Mouse (Mus musculus) embryonic facial prominence, embryonic 14.5 days (tissue): ENCODE measurements around the gene Lrrc4c. TPM values are rescaled to one million over a fixed set of nuclear protein-coding genes. Genes with fewer than 3 reads are reported as not detected.

Experiments
- ATAC-seq: fragments of 200-750 bp; cut with Nextera tagmentation; 2 replicates; pipeline ENCODE4 v1.8.0; 2017; ENCODE audit warnings: low read depth, moderate number of reproducible peaks, moderate TSS enrichment
- DNase-seq: peaks from one replicate; pipeline ENCODE4 v3.0.0-alpha.2; 2015; ENCODE audit warnings: low spot score
- H3K27ac ChIP-seq: fragments of 300-500 bp; sonication (generic); replicated peaks from 2 replicates; pipeline ENCODE4 v1.5.1; 2014; ENCODE audit warnings: low read depth, mild to moderate bottlenecking, low read length, moderate library complexity
- H3K27me3 ChIP-seq: fragments of 300-500 bp; sonication (generic); replicated peaks from 2 replicates; pipeline ENCODE4 v1.6.1; 2014; ENCODE audit warnings: low read length; ENCODE audit not compliant: control insufficient read depth, insufficient read depth
- H3K36me3 ChIP-seq: fragments of 300-500 bp; sonication (generic); 2 replicates; pipeline ENCODE4 v1.6.1; 2014; ENCODE audit warnings: low read length, mixed read lengths; ENCODE audit not compliant: control insufficient read depth, insufficient read depth
- H3K4me1 ChIP-seq: fragments of 300-500 bp; sonication (generic); 2 replicates; pipeline ENCODE4 v1.6.1; 2014; ENCODE audit warnings: antibody characterized with exemption, low read length; ENCODE audit not compliant: control insufficient read depth, insufficient read depth
- H3K4me2 ChIP-seq: fragments of 300-500 bp; sonication (generic); 2 replicates; pipeline ENCODE4 v1.6.1; 2014; ENCODE audit warnings: low read depth, mild to moderate bottlenecking, low read length, moderate library complexity, mixed read lengths
- H3K4me3 ChIP-seq: fragments of 300-500 bp; sonication (generic); 2 replicates; pipeline ENCODE4 v1.5.1; 2014; ENCODE audit warnings: low read depth, mild to moderate bottlenecking, low read length
- H3K9ac ChIP-seq: fragments of 300-500 bp; sonication (generic); 2 replicates; pipeline ENCODE4 v1.6.1; 2014; ENCODE audit warnings: low read depth, mild to moderate bottlenecking, low read length, moderate library complexity, mixed read lengths
- H3K9me3 ChIP-seq: fragments of 300-500 bp; sonication (generic); 2 replicates; pipeline ENCODE4 v1.6.1; 2016; ENCODE audit warnings: low read length; ENCODE audit not compliant: control insufficient read depth
- WGBS: fragments of 180-500 bp; shearing (Covaris S2); extraction: QIAGEN DNeasy Blood & Tissue Kit; methylation state at CpG from one replicate; pipeline ENCODE4 v1.1.7; 2014; 5-methylcytosine and 5-hydroxymethylcytosine counted together
- polyA plus RNA-seq: library from polyadenylated mRNA; unstranded; fragments of >200 nt; fragmentation: Nextera tagmentation; extraction: Ambion mirVana; gene quantifications from 2 replicates; pipeline ENCODE4 v1.2.1, GENCODE M21; 2014

The Lrrc4c gene
- polyA plus RNA-seq, 1 experiment from 2014 or later = 1.9 TPM

DNA sequence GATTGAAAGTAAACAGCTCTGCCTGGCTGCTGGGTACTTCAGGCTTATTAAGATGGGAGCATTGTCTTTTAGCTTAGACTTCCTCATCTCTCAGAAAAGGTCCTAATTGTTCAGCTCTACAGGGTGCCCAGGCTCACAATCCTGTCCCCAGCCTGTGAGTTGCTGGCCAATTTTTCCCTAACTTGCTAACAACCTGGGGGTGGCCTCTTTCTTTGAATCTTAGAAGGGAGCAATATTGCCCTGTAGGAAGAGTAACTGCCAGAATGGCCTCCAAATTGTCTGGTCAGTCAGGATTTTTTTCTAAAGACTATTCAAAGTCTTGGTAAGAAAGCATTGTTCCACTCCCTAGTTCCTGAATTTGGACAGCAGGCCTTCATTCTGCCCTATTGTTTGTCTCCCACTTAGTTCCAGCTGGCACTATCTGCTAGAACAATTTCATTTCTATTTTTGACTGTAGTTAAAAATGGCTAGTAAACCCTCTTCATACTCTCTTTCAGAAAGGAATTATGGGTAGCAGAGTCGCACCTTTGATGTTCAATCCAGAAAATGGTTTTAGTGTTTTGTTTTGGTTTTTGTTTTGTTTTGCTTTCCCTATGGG lies 262.3 kb downstream of the Lrrc4c start:
- Histone ChIP-seq H3K4me1 (no peaks in the 10 kb centered on the region), H3K9ac (no peak overlapping the region), H3K4me2 (no peak overlapping the region), H3K4me3 (no peak overlapping the region), H3K36me3 (no peaks in the 10 kb centered on the region), H3K27me3 (no peaks in the 10 kb centered on the region), H3K9me3 (no peaks in the 10 kb centered on the region), H3K27ac (no peak overlapping the region)
- ATAC-seq = no peak
- peak; percentile 11 for DNase-seq
- 93% methylated on average over 1 of the region's 1 CpGs for WGBS

GRCm38 (mm10) chr2:96585665-96586064 lies 267.7 kb downstream of the Lrrc4c start:
- H3K4me2 ChIP-seq = no peak overlapping the region
- no peak overlapping the region for H3K9ac ChIP-seq
- H3K4me3 ChIP-seq = no peak overlapping the region
- no peak overlapping the region for H3K27ac ChIP-seq
- no peaks in the 10 kb centered on the region for H3K27me3 ChIP-seq
- ATAC-seq (peak; percentile 72; the same call in 1 of the 2 replicates), DNase-seq (peak; percentile 85)
- no peaks in the 10 kb centered on the region for H3K9me3 ChIP-seq
- 13% methylated on average over 4 of the region's 4 CpGs for WGBS
- no peaks in the 10 kb centered on the region for H3K36me3 ChIP-seq
- H3K4me1 ChIP-seq = no peaks in the 10 kb centered on the region

- no peak for DNase-seq
- Histone ChIP-seq H3K4me1 (no peaks in the 10 kb centered on the region), H3K9ac (no peak overlapping the region), H3K27ac (no peak overlapping the region), H3K36me3 (no peaks in the 10 kb centered on the region), H3K27me3 (no peaks in the 10 kb centered on the region), H3K9me3 (no peaks in the 10 kb centered on the region), H3K4me3 (no peak overlapping the region), H3K4me2 (no peak overlapping the region)
- ATAC-seq = no peak
- 83% methylated on average over 3 of the region's 3 CpGs for WGBS
These were observed 286.8 kb downstream of the Lrrc4c start for GRCm38 (mm10) chr2:96604801-96605200.

DNA sequence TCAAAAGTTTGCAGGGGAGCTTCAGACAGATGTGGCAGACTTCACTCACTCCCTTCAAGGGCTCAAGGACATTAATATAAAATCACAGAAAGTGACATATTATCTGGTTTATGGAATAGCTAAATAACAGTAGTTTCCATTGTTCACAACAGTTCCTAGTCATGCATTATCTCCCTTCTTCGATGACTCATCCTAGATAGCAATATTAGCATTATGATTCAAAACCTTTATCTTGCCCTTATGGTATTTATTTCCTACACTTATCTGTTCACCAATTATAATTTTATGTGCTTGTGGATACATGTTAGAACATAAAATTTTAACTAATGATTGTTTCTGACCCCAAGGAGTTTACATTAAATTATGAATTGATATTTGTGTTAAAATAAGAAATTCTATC lies 296.2 kb downstream of the Lrrc4c start:
- no peak overlapping the region for H3K27ac ChIP-seq
- WGBS = 79% methylated on average over 1 of the region's 1 CpGs

GRCm38 (mm10) chr2:96618691-96619205 lies 300.8 kb downstream of the Lrrc4c start:
- H3K4me1 ChIP-seq = no peaks in the 10 kb centered on the region
- no peak overlapping the region for H3K9ac ChIP-seq
- no peaks in the 10 kb centered on the region for H3K36me3 ChIP-seq
- DNase-seq (no peak), ATAC-seq (no peak)
- H3K4me2 ChIP-seq = no peak overlapping the region
- H3K27ac ChIP-seq = no peak overlapping the region
- 66% methylated on average over 6 of the region's 6 CpGs for WGBS
- H3K9me3 ChIP-seq = no peaks in the 10 kb centered on the region
- H3K27me3 ChIP-seq = no peaks in the 10 kb centered on the region
- H3K4me3 ChIP-seq = no peak overlapping the region

More for the DNA sequence above, 296.2 kb downstream of the Lrrc4c start:
- Histone ChIP-seq H3K4me3 (no peak overlapping the region), H3K4me1 (no peaks in the 10 kb centered on the region), H3K4me2 (no peak overlapping the region), H3K36me3 (no peaks in the 10 kb centered on the region), H3K9ac (no peak overlapping the region), H3K27me3 (no peaks in the 10 kb centered on the region), H3K9me3 (no peaks in the 10 kb centered on the region)
- no peak for DNase-seq
- no peak for ATAC-seq

DNA sequence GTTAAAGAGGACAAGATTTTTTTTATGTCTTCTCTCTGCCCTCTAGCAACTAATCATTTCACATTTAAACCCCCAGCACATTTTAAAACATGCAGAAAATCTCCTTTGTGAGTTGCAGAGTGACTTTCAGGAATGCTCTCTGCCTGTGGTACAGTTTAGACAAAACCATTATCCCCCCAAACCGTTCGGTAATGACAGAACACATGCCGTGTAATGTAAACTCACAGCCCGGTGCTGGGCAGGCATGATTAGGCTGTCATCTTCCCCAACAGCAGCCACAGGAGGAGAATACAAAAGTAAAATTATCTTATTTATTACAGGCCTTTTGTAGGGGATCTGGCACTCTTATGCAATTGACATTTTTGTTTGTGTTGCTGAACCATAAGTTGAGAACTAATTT lies 349.1 kb downstream of the Lrrc4c start:
- no peaks in the 10 kb centered on the region for H3K36me3 ChIP-seq
- H3K4me2 ChIP-seq = no peak overlapping the region
- 32% methylated on average over 4 of the region's 4 CpGs for WGBS
- H3K9me3 ChIP-seq = no peaks in the 10 kb centered on the region
- no peak overlapping the region for H3K27ac ChIP-seq
- no peaks in the 10 kb centered on the region for H3K4me1 ChIP-seq
- H3K27me3 ChIP-seq = no peaks in the 10 kb centered on the region
- H3K4me3 ChIP-seq = no peak overlapping the region
- no peak overlapping the region for H3K9ac ChIP-seq
- DNase-seq (no peak), ATAC-seq (no peak)

DNA sequence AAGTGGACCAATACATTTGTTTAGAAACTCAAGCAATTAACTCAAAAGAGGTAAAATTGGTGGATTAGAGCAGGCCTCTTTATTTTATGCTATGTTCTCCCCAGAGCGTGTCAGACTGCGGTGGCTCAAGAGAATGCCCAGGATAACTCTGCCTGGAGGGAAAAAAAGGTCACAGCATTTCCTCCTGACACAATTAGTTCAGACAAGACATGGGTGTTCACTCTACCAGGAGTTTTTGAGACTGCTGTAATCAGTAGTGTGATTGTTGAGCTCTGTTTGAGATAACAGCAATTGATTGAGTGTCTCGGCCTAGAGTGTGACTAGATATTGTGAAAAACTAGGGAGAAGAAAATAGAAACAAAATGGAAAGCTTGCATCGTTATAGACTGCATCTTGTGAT lies 363.8 kb downstream of the Lrrc4c start:
- 38% methylated on average over 4 of the region's 4 CpGs for WGBS
- no peaks in the 10 kb centered on the region for H3K36me3 ChIP-seq
- ATAC-seq = no peak
- H3K4me1 ChIP-seq = no peaks in the 10 kb centered on the region
- no peak overlapping the region for H3K27ac ChIP-seq
- no peak overlapping the region for H3K4me2 ChIP-seq
- H3K9me3 ChIP-seq = no peaks in the 10 kb centered on the region
- H3K27me3 ChIP-seq = no peaks in the 10 kb centered on the region
- DNase-seq = no peak
- H3K4me3 ChIP-seq = no peak overlapping the region
- H3K9ac ChIP-seq = no peak overlapping the region

GRCm38 (mm10) chr2:96685328-96685727 lies 367.4 kb downstream of the Lrrc4c start:
- no peak overlapping the region for H3K4me3 ChIP-seq
- no peak overlapping the region for H3K4me2 ChIP-seq
- H3K27ac ChIP-seq = no peak overlapping the region
- H3K9ac ChIP-seq = no peak overlapping the region
- H3K27me3 ChIP-seq = no peaks in the 10 kb centered on the region
- WGBS = 76% methylated on average over 1 of the region's 1 CpGs
- DNase-seq (no peak), ATAC-seq (no peak)
- no peaks in the 10 kb centered on the region for H3K4me1 ChIP-seq
- H3K9me3 ChIP-seq = no peaks in the 10 kb centered on the region
- no peaks in the 10 kb centered on the region for H3K36me3 ChIP-seq

DNA sequence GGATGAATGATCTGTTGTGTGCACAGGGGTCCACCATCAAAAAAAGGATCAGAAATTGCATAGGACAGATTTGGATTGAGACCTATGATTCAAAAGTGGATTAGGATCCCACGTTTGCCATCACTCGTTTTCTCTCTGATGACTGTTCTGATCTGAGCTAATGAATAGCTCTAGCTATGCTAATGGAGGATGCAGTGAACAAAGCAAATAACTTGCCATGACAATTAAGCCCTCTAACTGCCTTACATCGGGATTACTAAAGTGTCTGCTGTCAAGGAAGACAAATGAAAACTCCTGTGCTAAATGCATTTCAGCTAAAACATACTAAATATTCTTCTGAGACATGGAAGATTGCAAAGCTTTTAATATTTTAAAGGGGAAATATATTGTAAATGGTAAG lies 387.0 kb downstream of the Lrrc4c start:
- Histone ChIP-seq H3K4me1 (no peaks in the 10 kb centered on the region), H3K36me3 (no peaks in the 10 kb centered on the region), H3K9me3 (no peaks in the 10 kb centered on the region), H3K27ac (no peak overlapping the region), H3K4me2 (no peak overlapping the region), H3K4me3 (no peak overlapping the region), H3K27me3 (no peaks in the 10 kb centered on the region), H3K9ac (no peak overlapping the region)
- no peak for ATAC-seq
- no peak for DNase-seq
- 33% methylated on average over 3 of the region's 3 CpGs for WGBS
